Mouse (Mus musculus) ES-E14 (cell line): ENCODE measurements at regions not wholly inside any gene's neighbourhood (a gene's known extent, or its start where the extent isn't known, plus 50 kb on each side); places are given as distances from the start of the nearest gene placed in this dataset.

ENCODE experiments used
- CHD2 ChIP-seq: IDR thresholded peaks from 2 replicates; pipeline ENCODE4 v1.6.1; 2014; ENCODE audit warnings: mild to moderate bottlenecking, low read depth, low read length, inconsistent platforms
- HCFC1 ChIP-seq: IDR thresholded peaks from 2 replicates; pipeline ENCODE4 v1.6.1; 2012; ENCODE audit warnings: low read length, inconsistent platforms, borderline replicate concordance; ENCODE audit not compliant: insufficient read depth
- MAFK ChIP-seq: IDR thresholded peaks from 2 replicates; pipeline ENCODE4 v1.6.1; 2014; ENCODE audit warnings: mild to moderate bottlenecking, low read depth, low read length, inconsistent platforms; ENCODE audit not compliant: insufficient read depth
- ZC3H11A ChIP-seq: IDR thresholded peaks from 2 replicates; pipeline ENCODE4 v1.6.1; 2012; ENCODE audit warnings: low read depth, mild to moderate bottlenecking, inconsistent platforms, low read length, borderline replicate concordance
- ZNF384 ChIP-seq: IDR thresholded peaks from 2 replicates; pipeline ENCODE4 v1.6.1; 2012; ENCODE audit warnings: low read depth, low read length, inconsistent platforms

GRCm38 (mm10) chr15:38167618-38168152 is 742.3 kb downstream of the 4930447A16Rik start:
- TF ChIP-seq HCFC1 (no peak), ZC3H11A (no peak), CHD2 (no peak), MAFK (no peak), ZNF384 (no peak)
